Mouse (Mus musculus) common myeloid progenitor, adult 5-6 weeks (primary cell): ENCODE measurements around the gene Eif3g. TPM values are rescaled to one million over a fixed set of nuclear protein-coding genes. Genes with fewer than 3 reads are reported as not detected.

Experiments used
- ATAC-seq: replicated peaks from 2 replicates; pipeline ENCODE4 v1.8.0; 2016; ENCODE audit warnings: low read depth, mild to moderate bottlenecking, moderate TSS enrichment, inconsistent platforms; ENCODE audit not compliant: poor library complexity, severe bottlenecking
- total RNA-seq: library from RNA; stranded (forward); fragments of 200-1000, 187-1606 nt; gene quantifications from 2 replicates; pipeline ENCODE4 v1.2.3, GENCODE M21; 2017

The Eif3g gene
- 188 and 215 TPM in 2 replicates for total RNA-seq

DNA sequence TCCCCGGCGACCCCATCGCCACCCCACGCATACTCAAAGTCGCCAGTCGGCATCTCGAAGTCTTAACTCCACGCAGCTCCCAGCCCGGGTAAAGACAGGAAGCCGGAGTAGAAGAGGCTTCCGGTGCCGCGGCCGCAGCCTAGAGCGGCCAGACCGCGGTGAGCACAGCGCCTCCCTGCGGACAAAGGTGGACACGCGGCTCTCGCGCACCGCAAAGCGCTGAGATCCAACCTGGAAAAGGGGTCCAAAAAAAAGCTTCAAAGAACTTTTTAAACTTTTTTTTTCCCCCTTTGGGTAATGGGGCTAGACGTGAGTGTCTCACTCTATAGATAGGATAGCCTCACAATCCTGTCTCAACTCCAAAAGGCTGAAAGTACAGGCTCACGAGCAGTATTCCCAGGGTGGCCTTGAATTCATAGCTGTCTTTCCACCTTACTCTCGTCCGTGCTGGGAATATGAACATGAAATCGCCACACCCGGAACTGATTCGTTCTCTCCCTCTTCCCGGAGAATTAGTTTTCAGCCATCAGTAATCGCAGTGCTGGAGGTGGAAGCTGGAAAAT is at the start of gene Eif3g:
Gene Eif3g (minus strand): TSS at position 113 of the 563 bp plus-strand sequence.
- ATAC-seq = peak; percentile 83

DNA sequence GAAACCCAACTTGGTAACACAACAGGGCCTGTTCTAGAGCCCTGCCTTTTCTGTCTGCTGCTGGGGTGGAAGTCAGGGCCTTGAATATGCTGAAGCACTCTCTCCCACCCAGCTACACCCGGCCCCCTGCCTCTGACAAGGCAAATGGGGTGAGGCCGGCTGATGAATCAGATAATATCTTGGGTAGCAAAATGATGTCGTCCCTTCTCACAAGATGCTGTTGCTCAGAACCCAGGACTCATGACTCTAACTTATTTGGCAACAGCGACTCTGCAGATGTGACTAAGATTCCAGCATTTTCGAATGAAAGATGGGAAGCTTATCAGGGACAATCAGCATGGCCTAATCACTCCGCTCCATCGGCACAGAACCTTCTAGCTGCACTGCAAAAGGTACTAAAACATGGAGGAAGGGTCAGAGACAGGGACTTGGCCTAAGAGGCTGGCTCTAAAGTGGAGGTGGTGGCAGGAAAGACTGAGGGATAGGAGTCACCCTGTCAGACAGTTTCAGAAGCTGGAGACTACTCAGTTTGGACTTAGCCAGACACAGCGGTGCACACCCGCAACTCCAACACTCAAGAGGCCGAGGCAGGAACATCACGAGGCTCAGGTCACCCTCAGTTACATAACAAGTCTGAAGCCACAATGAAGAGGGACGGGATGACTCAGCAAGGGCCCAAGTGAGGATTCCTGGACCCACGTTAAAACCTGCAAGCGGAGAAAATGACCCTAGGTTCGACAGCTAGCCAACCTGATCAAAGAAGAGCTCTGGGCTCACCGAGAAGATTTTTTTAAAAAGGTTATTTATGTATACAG is 47.9 kb upstream of the Eif3g start:
- ATAC-seq = no peak

DNA sequence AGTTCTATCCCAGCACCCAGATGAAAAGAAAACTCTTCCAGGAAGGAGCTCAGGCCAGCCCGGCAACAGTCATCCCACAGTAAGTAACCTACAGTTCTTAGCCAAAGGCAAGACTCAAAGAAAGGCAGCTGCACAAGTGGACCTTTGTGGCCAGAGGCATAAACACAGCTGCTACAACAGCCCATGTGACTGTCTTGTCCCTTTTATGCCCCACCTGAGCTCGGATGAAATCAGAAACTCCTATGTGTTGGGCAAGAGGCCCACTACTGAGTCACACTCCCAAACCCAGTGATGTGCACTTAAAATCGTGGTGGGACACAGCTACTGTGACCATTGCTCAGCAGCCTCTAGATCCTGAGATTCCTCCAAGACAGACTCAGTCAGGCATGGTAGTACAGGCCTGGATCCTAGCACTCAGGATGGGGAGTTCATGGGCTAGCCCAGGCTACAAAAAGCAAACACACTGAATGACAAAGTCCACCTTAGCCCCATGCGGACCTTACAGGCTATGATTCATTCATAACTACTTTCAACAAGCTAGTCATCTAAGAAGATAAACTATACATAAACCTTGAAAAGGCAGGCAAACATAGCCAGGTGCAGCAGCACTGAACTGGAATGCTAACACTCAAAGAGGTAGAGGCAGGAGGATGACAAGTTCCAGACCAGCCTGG is 46.4 kb upstream of the Eif3g start:
- ATAC-seq = no peak

DNA sequence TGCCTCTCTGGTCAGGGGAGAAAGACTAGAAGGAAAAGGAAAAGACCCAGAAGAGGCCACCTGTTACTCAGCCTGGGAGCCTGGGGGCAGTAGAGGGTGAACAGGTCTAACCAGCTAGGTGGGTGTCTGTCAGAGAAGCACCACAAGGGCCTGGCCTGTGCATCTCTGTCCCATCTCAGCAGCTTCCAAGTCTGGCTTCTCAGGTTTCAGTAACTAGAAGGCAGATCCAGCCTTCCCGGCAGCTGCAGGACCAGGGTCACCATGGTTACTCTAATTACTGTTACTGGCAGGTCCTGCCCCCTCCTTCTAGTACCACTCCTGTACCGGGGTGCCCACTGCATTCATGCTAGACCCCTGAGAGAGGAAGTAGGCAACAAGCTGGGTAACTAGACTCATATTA is 45.5 kb upstream of the Eif3g start:
- no peak for ATAC-seq

DNA sequence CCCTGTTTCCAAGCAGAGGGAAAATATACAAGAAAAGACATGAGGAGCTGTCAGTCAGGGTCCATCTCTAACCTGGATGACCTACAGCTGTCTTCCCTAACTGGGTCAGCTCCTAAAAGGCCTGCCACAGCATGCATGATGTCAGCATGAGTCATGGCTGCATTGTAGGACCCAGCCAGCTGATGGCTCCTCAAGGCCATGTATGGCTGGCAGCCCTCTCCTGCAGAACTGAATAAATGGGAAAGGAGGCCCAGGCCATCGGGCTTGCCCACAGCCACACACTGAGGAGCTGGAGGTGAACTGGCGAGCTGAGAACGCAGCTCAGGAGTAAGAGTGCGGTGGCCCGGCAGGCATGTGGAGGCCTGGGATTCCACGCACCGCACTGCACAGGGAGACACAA is 45.0 kb upstream of the Eif3g start:
- no peak for ATAC-seq

DNA sequence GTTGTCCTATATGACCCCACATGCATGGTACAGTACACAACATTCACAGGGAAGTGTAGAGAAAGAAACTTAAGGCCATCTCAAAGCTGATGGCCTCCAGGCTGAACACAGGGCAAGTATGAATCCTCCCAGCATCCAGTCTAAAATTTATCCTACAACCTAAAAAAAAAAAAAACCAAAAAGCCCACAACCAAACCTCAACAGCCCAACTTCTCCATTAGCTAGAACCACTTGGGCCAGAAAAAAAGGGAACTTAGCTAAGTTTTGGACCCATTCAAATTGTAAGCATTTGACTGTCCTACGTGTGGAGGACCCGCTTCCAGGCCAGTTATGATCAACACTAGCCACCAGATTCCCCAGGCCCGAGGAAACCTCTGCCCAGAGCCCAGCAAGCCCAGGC is 24.8 kb upstream of the Eif3g start:
- no peak for ATAC-seq

DNA sequence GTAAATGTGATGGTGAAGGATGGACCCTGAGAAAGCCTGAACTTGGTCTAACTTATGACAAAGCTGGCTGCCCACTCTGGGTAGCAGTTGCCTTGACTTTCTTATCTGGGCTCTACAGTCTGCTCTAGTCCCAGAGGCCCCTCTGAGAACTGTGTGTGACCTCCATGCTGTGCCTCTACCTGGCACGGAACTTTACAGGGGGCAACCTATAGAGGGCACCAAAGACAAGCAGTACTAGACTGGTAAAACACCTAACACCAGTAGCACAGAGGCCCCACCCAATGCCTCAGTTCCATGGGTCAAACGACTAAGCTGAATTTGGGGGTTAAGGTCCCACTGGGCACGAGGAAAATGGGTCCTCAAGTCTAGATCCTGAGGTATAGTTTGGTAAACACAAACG is 17.7 kb upstream of the Eif3g start:
- ATAC-seq = peak; percentile 72

DNA sequence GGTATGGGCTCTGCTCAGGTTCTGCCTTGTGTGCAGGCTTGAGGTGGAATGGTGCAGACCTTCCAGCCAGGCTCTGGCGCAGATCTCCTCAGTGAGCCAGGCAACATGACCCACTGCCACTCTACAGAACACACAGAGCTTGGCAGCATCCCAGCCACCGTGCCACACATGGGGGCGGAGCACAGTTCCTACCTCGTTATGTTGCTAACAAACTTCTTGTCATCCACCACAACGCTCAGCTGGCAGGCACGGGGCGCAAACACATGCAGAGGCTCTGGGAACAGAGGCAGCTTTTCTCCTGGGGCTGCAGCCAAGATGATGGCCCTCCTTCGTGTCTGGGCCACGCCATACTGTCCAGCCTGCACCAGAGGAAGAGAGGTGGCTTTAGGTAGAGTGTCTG is 11.5 kb upstream of the Eif3g start:
- 0 out of 2 replicates have a peak, but pooled peaks have one; percentile 7 for ATAC-seq

DNA sequence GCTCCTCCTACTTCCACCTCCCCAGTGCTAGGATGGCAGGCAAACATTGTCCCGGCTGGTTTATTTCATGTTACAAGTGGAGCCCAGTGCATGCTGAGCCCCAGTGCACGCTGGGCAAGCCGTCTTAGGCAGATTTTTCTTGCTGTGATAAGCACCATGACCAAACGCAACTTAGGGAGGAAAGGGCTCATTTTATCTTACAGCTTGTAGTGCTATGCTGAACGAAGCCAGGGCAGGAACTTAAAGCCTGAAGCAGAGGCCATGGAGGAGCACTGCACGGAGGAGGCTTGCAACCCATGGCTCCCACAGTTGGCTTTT is 3.7 kb upstream of the Eif3g start:
- ATAC-seq = peak; percentile 15

DNA sequence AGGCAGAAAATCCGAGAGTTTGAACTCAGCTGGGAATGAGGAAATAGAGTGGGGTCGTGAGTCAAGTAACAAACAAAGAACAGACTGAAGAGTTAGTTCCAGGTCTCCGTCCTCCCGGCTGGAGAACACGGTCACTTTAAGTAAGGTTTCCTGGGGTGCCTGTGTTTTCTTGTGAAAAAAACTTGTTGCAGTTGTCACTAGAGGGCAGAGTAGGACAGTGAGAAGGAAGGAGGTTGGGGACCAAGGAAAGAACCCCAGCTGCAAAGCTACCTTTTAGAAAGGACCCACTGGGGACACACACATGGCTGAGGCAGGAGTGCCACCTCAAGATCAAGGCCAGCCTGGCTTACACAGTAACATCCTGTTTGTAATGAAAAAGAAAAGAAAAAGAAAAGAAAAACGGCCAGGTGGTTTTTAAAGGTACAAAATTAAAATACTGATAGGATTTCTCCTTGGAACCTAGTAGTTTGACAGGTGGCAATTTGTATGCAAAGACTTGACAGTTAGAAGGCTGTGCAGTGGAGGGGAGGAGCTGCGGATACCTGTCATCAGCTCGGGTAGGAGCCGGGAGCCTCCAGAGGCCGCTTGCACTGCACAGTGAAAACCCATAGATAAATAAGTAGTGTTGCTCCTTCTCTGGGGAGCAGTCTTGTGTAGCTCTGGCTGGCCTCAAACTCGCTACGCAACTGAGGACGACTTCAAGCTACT is 3.2 kb upstream of the Eif3g start:
- ATAC-seq = peak; percentile 65

DNA sequence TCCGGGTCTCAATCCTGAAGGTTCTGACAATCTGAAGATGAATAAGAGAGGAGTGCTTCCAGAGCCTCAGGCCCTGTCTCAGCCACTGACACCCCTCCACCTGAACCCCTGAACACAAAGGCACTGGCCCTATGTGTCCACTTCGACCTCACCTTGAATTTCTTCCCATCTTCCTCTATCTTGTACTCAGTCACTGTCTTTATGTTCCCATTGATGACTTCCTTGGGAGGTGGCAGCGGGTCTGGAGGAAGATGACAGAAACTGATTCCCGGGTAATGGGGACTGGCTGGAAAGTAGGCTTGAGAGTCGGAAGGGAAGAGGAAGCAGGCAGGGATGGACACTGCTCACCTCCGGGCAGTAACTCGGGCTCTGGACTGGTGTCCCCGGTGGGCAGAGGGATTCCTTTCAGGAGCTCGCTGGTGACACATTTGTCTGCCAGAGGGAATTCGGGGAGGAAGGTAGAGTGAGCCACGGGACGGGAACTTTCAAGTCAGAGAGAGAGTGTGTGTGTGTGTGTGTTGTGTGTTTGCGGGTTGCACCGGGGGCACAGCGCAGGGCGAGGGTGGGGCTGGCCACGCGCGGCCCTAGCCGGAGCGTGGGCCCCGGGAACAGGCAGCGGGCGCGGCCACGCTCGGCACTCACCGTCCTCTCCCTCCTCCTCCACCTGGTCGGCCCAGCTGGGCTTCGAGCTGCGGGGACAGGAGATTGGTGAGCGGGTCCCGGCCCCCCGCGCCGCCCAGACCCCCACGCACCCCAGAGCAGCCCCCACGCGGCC is 500 bp downstream of the Eif3g start:
- no peak for ATAC-seq

DNA sequence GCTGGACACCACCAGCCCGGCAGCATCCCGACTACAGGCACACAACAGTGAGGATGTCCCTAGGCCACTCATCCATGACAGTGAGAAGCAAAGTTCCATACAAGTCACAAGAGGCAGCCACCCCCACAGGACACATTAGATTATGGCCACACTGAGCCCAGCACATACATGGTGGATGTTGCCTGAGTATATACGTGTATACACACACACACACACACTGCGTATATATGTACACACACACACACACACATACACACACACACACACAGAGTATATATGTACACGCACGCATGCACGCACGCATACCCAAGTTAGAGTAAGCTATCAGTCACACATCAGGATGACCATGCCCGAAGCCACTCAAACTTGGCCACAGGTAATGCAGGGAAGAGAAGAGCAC is 3.0 kb downstream of the Eif3g start:
- ATAC-seq = no peak

DNA sequence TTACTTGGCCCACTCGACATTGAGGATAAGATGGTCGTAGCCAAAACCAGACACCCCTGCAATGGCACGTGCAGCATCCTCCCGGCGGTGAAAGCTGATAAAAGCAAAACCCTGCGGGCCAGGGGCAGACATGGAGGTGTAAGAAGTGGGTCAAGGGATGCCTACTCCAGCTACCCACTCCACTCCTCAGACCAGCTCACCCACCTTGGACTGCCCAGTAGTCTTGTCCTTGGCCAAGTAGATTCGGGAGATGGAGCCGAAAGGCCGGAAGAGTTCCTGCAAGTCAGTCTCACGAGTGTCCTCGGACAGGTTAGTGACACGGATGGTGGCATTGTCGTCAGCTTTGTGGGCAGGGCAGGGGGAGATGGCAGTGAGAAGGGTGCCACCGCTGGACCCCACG is 3.8 kb downstream of the Eif3g start:
- no peak for ATAC-seq

DNA sequence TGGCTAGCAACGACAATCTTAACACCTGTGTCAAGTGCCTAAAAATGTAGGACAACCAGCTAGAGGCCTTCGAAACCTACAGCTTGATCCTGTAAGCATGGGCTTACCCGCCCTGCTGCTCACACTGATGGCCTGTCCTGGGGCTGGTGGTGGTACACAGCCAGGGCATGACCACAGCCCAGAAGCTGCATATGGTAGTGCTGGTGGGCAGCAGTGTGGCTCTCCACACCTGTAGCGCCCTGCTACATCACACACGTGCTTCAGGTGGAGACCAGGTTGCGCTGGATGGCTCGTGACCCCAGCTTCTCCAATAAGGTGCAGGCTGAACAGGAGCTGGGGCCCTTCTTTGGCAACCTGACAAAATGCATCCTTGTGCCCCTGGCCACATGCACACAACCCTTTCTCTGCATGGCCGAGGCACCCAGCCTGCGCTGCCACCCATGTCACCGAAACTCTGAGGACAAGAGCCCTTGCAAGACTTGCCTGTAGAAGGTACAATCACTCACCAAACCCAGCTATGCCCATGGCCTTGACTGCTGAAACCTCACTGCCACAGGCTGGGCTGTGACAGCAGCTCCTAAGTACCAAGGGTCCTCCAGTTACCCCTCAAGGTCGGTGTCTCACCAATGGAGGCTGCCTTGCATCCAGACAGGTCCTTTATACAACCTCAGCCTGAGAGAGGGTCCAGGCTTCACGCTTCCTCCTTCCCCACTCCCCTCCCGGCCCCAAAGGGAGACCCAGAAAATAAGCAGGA is 4.7 kb downstream of the Eif3g start:
- no peak for ATAC-seq

DNA sequence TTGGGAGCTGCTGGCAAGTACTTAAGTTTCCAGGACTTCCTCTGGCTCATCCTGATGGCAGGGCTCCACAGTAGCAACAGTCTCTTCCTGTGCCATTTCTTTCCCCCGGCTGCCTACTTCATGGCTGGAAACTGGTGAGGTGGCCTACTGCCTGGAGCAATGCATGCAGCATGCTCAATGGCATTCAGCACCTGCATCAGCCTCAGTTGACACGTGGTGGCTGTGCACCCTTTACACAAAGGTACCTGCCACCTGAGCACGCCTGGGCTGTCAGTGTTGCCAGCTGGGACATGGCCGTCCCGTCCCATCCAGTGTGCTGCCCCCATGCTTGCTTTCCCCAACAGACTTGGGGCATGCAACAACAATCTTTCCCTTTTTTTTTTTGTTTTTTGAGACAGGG is 5.4 kb downstream of the Eif3g start:
- ATAC-seq = no peak

DNA sequence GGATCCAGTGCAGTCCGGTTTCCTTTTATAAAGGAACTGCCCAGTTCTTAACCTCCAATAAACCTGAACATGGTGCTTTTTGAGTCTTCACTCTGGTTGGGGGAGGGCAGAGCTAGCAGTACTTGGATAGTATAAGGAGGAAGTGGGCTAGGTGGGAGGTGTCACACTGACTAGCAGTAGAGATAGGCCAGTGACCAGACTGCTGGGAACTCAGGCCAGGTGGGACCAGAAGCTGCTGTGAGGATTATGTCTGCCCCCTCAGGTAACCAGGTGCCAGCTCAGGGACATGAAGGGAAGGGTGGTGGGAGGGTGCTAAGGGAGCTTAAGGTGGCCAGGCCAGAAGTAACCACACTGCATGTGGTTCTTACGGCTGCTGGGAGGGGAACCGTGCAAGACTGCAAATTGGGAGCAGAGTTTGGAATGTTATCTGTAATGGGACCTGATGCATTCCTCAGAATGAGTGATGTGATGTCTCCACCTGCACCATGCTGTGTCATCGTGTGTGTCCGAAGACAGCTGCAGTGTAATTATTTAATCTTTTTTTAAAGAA is 6.2 kb downstream of the Eif3g start:
- no peak for ATAC-seq

DNA sequence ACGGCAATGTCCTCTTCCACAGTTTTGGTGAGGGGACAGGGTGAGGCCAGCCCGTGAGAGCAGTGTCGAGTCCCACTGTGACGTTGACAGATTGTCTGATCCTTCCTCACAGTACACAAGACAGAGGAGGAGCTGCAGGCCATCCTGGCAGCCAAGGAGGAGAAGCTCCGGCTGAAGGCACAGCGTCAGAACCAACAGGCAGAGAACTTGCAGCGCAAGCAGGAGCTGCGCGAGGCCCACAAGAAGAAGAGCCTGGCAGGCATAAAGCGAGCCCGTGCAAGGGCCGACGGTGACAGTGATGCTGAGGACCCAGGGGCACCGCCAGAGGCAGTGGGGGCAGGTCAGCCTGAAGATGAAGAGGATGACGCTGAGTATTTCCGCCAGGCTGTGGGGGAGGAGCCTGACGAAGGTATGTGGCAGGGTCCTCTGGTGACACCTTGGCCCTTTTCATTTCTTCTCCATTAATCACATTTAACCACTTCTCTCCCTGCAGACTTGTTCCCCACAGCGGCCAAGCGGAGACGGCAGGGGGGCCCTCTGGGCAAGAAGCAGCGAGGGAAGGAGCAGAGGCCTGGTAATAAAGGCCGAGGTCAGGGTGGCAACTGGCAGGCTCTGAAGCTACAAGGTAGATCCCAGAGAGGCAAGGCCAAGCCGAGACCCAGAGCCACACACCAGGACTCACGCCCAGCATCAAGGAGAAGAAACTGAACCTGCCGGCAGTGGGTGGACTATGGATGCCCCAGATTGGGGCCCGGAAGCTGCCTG is 6.9 kb downstream of the Eif3g start:
- ATAC-seq = no peak

DNA sequence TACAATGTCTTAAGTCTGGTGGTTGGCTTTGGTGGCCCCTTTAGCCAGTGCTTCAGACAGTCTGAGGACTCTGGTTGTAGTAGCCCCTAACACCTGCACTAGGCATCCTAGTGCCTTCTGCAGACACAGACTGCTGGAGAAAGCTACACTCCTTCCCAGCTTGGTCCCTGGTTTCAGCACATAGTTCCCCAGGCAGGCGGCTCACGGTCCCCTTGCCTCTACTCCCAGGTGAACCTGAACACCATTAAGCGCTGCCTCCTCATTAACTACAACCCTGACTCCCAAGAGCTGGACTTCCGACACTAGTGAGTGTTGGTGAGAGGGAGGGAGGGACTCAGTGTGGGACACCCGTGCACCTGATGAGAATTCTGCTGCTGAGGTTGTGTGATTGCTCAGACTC is 8.0 kb downstream of the Eif3g start:
- no peak for ATAC-seq
